Mouse (Mus musculus): ENCODE data around the gene H2al1a.
"Not testable (repeated sequence)": the region's sequence is repeated elsewhere in the genome, so short reads cannot be mapped to it uniquely, and the experiment has no call there.

DNA sequence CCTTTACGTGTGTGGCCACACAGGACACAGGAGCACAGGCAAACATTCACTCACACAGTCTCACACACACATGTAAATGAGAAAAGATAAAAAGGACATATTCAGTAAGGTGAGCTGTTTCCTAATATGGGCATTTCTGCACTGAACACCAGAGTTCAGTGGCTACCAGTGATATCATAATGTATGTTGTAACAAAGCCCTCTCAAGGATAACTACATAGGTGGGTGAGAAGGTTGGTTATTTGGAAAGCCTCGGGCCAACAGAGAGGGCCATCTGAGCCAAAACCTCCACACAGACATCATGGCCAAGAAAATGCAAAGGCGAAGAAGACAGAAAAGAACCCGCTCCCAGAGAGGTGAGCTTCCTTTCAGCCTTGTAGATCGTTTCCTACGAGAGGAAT, 6.3 kb downstream of the H2al1a start, which contains the start of gene H2al1c:
- TF ChIP-seq GATA1 (IDR thresholded peaks at IDR 0.05; ENCODE audit: borderline replicate concordance, low read length); FLI1 (IDR thresholded peaks at IDR 0.05; ENCODE audit: low read length): not testable (repeated sequence)

Data from megakaryocyte, embryonic 14.5 days (primary cell).